Mouse (Mus musculus) heart, postnatal 10 days (tissue): Measurements from ENCODE around the gene Tpi1. TPM values are rescaled to one million over a fixed set of nuclear protein-coding genes. Genes with fewer than 3 reads are reported as not detected.
A peak's percentile ranks its signal among the peaks of the same experiment; 100 is the strongest.

Experiments
- DNase-seq, 2 experiments: peaks; one replicate each; pipeline ENCODE4 v3.0.0; 2021
- intact Hi-C: fragments of 180-260 bp; cut with DNase I; formaldehyde crosslinking; loops from one replicate; pipeline ENCODE4 v1.15.1; 2025
- total RNA-seq, 2 experiments: library from RNA; stranded (reverse); gene quantifications; 2 replicates each; pipeline ENCODE4 v1.2.3; 2021

The Tpi1 gene
- total RNA-seq, 2 experiments from 2014 or later: 870 to 877 TPM

DNA sequence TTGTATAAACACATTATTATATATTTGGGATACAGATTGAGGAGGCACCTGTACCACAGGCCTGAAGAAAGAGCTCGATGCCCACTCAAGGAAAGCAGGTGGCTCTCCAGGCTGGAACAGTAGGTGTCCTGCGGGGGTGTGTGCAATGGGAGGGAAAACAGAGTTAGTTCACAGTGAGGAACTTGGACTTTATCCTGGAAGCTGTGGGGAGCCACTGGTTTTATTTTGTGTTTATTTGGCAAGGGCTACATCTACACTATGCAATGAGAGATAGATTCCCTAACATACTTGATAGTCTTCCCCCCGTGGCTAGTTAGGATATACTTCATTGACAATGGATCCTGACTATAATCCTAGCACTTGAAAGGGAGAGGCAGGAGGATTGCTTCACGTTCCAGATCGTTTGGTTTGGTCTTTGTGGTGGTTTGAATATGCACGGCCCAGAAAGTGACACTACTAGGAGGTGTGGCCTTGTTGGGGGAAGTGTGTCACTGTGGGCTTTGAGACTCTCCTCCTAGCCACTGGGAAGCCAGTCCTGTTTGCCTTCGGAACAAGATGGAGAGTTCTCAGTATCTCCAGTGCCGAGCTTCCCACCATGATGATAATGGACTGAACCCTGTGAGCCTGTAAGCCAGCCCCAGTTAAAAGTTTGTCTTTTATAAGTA, 27.2 kb downstream of the Tpi1 start:
- no peak for DNase-seq
- intact Hi-C loops: no loop called here

DNA sequence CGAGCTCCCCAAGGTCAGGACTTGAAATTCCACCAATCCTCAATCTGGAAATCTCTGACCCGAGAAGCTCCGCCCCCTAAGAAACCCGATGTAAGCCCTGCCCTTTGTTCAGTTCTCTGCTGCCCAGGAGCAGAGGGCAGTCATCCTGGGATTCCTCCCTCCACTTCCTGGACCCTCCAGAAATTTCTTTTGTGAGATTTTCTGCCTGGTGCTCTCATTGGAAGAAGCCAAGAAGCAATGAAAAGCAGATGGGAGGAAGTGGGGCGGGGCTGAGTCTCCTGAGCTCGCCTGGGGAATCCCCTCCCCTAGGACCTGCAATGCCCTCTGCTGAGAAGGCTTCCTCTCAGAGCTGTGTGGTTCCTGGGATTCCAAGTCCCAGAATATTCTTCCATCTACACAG, 31.7 kb downstream of the Tpi1 start:
- intact Hi-C loops: no loop called here
- peak; percentile 34 to 56 for DNase-seq

DNA sequence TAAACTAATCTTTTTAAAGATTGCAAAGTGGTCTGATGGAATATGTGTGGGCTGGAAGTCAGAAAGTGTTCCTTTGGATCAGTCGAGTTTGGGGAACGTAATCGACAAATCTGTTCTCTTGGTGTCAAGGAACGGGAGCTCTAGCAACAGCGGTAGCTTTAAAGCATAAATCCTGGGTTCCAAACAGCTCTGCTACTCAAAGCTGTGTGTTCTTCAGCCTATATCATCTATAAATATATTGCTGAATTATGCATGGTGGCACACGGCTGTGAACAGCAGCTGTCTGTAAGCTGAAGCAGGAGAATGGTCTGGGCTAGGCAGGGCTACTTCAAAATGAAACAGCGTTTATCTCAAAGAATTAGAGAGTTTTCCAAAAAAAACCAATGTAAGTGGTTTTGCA, 33.2 kb downstream of the Tpi1 start:
- intact Hi-C loops: no loop called here
- DNase-seq: no peak

DNA sequence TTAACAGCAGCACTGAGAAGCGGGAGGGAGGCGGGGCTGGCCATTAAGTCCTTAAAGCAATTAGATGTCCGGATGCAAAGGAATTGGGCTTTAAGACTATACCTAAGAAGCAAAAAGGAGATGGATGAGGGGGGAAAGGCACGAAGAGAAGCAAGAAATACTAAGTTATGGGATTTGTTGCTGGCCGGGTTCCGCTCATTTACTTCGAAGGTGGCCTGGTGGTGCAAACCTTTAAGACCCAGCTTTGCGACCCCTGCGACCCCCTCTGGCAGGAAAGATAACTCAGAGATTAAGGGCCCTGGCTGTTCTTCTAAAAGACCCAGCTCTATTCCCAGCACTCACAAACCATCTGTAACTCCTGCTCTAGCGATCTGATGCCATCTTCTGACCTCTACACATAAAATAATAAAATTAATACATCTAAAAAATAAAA, 34.1 kb downstream of the Tpi1 start:
- DNase-seq: no peak
- intact Hi-C loops: no loop called here

DNA sequence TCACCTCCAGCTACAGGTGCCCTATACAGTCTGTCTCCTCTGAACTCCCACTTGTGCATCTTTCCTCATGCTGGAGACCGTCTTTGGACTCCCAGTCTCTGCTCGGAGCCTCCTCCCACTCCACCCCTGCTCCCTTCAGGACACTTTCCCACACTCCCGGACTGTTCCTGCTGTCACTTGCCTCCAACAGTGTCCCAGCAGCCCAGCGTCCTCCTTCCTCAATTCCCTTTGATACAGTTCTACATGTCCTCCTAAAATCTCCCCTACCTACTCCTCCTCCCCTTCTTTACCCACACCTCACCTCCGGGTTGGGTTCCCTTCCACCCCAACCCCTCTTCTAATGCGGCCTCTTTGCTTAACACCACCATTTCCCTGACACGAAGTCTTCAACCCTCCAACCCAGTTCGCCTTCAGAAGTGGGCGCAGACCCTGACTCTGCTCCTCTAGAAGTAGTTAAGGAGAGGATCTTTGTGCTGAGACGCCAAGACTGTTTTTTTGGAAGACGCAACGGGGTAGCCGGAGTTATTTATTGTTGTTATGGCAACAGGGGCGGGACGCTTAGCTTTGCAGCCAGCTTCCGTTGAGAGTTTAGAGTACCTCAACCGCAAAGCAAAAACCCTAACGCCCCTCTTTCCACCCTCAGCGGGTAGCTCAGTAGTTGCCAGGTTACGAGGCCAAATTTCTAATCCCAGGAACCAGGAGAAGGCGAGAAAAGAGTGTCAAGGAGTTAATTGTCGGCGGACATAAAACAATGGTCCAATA, 34.7 kb downstream of the Tpi1 start, which contains the start of gene Lrrc23:
Gene Lrrc23 (minus strand): TSS at position 506 of the 762 bp plus-strand sequence.
- intact Hi-C loops: no loop called here
- peak; percentile 59 to 68 for DNase-seq

DNA sequence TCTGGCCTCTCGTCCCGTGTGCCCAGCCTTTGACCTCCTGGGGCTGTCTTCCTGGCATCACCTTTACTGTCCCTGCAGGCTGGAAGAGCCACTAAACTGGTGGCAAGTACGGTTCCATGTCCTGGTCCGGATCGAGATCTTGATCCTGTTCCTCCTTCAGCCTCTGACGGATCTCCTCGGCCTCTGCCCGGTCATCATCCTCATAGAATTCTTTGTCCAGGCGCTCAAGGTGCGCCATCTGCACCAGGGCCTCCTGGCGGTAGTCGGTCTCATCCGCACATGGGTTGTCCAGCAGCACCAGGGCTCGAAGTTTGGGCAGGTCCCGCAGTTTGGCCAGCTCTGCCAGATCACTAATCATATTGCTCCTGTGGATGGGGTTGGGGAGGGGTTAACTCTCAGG, 43.6 kb downstream of the Tpi1 start:
- DNase-seq: no peak
- intact Hi-C loops: no loop called here

DNA sequence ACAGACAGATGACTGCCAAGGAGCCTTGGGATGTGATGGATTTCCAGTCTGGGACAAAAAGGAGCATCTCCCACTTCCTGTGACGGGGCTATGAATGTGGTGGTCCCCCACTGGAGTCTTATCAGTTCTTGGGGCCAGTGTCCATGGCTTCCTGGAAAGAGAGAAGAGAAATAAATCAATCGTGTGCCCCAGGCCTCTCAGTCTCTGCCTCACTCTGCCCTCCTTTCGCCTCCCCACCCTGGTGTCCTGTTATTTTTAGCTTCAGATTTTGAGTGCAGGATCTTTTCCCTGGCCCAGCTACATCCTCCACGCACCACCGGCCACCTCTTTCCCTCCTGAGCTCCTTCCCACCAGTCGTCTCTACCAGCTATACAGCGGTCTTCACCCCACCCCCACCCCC, 44.1 kb downstream of the Tpi1 start:
- intact Hi-C loops: no loop called here
- no peak for DNase-seq

DNA sequence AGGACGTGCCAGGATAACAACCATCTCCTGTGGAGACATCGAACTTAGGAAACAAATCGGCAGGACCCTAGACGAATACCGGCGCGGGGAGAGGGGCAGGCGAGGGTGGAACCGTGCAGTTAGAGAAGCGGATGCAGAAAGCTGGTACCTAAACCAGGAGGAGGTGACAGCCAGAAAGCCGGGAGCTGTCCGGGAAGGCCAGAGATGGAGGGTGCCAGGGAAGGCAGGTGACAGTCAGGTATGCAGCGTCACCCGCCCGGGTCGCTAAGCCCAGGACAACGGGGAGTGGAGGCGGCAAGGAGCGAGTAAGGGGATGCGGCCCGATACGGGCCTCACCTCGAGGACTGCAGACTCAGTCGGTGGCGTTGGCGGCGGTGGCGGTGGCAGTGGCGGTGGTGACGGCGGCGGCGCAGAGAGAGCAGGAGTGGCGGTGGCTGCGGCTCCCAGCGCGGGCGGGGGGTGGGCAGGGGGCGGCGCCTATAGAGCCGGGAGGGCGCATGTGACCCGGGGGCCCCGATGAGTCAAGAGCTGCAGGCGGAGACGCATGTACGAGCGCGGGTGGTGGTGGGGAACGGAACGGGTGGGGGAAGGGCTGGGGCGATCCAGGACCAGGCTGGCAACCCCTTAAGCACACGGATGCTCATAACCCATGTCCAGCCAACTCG, 44.9 kb downstream of the Tpi1 start, which contains the start of gene Eno2:
Gene Eno2 (minus strand): TSS at position 573 of the 665 bp plus-strand sequence.
- peak; percentile 36 to 38 for DNase-seq
- intact Hi-C loops: no loop called here

DNA sequence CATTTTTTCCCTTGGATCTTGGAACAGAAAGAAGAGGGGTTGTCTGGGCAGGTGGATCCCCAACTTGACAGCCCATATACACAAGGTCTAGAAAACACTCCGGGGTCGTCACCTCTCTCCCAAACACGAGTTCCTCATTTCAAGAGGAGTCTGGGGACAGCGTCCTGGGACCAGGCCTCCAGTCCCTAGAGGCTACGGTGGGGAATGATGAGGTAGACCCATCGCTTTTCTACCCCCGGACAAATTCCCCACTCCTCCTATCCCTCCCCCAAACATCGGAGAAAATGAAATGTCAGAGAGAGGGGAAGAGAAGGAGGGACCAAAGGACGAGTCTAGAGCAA, 45.4 kb downstream of the Tpi1 start:
- no peak for DNase-seq
- intact Hi-C loops: no loop called here

DNA sequence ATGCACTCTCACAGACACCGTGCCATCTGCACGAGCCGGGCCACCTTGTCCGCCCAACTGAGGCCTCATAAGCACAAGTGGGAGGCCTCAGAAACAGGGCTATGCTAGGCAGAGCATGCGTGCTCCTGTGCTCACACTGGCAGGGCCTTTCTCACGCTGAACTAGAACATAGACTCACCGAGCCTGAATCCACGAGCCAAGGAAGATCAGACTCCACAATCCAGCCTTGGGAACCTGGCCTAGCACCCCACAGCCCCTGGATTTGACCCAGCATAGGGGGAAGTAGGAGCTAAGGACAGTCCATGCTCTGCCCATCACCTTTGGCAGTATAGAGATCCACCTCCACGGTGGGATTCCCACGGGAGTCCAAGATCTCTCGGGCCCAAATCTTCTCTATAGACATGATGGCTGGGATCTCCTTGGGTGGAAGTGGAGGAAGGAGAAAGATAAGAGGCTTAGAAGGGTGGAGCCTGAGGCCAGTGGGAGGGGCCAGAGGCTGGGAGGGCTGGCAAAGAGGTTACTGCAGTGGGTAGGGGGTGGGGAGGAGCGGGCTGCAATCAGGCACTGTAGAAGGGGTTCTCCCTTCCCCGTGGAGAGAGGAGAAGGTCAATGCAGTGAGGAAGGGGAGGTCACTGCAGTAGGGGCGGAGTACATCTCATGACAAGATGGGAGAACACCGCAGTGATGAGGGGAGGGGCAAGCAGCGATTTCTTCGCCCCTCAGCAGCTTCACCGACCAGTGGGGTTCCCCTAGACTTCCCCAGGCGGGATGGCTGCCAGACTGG, 46.0 kb downstream of the Tpi1 start:
- DNase-seq: no peak

DNA sequence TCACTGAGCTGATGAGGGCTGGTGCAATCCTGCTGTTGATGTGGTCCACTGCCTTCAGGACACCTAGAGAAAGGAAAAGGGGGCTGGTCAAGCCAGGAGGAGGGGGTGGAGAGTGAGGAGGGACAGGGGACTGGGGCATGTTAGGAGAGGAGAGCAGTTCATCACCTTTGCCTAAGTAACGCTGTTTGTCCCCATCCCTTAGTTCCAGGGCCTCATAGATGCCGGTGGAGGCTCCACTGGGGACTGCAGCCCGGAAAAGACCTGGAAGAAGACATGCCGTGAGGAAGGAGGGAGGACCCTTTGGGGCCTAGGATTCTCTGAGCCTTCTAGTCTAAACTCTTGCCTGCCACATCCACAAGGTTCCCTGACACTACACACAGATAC, 46.6 kb downstream of the Tpi1 start:
- intact Hi-C loops: no loop called here
- DNase-seq: no peak

More for the DNA sequence above, 46.0 kb downstream of the Tpi1 start:
- intact Hi-C loops: no loop called here

DNA sequence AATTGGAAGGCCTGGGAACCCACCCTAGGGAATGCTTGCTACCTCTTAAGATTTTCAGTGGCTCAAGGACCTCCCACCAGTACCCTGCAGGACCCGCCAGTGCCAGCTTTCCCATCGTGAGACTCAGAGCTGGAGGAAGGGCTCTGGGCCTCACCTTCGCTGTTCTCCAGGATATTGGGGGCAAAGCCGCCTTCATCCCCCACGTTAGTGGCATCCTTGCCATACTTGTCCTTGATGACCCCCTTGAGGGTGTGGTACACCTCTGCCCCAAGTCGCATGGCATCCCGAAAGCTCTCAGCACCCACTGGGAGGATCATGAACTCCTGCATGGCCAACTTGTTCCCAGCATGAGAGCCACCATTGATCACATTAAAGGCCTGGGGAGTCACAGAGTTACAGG, 48.1 kb downstream of the Tpi1 start:
- no peak for DNase-seq
- intact Hi-C loops: no loop called here

Other genes starting within 250 kb of the Tpi1 start
- gene C1rb, start 244.0 kb downstream of the Tpi1 start, total RNA-seq: under 1 TPM; 0.74 to 0.79 TPM
- gene C1s2, start 178.2 kb downstream of the Tpi1 start, total RNA-seq: under 1 TPM; 0.26 to 0.45 TPM
- gene Lpcat3, start 151.3 kb downstream of the Tpi1 start, total RNA-seq: 10 to 100 TPM; 56.5 to 68.8 TPM
- 10 to 100 TPM; 64.2 to 66.4 TPM for gene Emg1, start 102.1 kb downstream of the Tpi1 start, total RNA-seq
- gene Phb2, start 102.0 kb downstream of the Tpi1 start, total RNA-seq: 100 to 1,000 TPM; 394 to 399 TPM
- 1 to 10 TPM; 5.0 to 6.0 TPM for gene Ptpn6, start 75.6 kb downstream of the Tpi1 start, total RNA-seq
- 100 to 1,000 TPM; 322 to 335 TPM for gene Grcc10, start 72.9 kb downstream of the Tpi1 start, total RNA-seq
- under 1 TPM in 1 of 2 experiments, not detected in 1; 0.98 TPM for gene Gm45234, start 58.3 kb downstream of the Tpi1 start, total RNA-seq
- 10 to 100 TPM; 59.4 to 59.7 TPM for gene Atn1, start 57.8 kb downstream of the Tpi1 start, total RNA-seq
- gene Eno2, start 44.6 kb downstream of the Tpi1 start, total RNA-seq: 1 to 10 TPM; 3.4 to 3.7 TPM
- gene Lrrc23, start 34.6 kb downstream of the Tpi1 start, total RNA-seq: not detected
- 1 to 10 TPM; 3.1 TPM for gene Spsb2, start 5.6 kb downstream of the Tpi1 start, total RNA-seq
- gene Usp5, start 15.2 kb upstream of the Tpi1 start, total RNA-seq: 10 to 100 TPM; 87.5 to 87.9 TPM
- gene Cdca3, start 15.3 kb upstream of the Tpi1 start, total RNA-seq: 10 to 100 TPM; 19.1 to 23.2 TPM
- gene Gnb3, start 26.0 kb upstream of the Tpi1 start, total RNA-seq: 1 to 10 TPM; 3.9 to 4.4 TPM
- gene P3h3, start 43.5 kb upstream of the Tpi1 start, total RNA-seq: 10 to 100 TPM; 27.1 to 27.3 TPM
- 1 to 10 TPM; 3.0 to 4.9 TPM for gene Gpr162, start 49.7 kb upstream of the Tpi1 start, total RNA-seq
- 1 to 10 TPM; 1.2 to 2.1 TPM for gene Cd4, start 73.9 kb upstream of the Tpi1 start, total RNA-seq
- under 1 TPM; 0.72 to 0.84 TPM for gene Lag3, start 97.4 kb upstream of the Tpi1 start, total RNA-seq
- 100 to 1,000 TPM; 516 to 532 TPM for gene Ptms, start 105.8 kb upstream of the Tpi1 start, total RNA-seq
- 100 to 1,000 TPM; 231 to 236 TPM for gene Mlf2, start 117.1 kb upstream of the Tpi1 start, total RNA-seq
- 100 to 1,000 TPM; 102 to 108 TPM for gene Cops7a, start 151.2 kb upstream of the Tpi1 start, total RNA-seq
- gene Pianp, start 182.4 kb upstream of the Tpi1 start, total RNA-seq: 1 to 10 TPM; 1.7 to 2.0 TPM
- gene Zfp384, start 194.8 kb upstream of the Tpi1 start, total RNA-seq: 10 to 100 TPM; 27.7 to 29.3 TPM
- 10 to 100 TPM; 41.8 to 47.3 TPM for gene Ing4, start 225.5 kb upstream of the Tpi1 start, total RNA-seq
- 1 to 10 TPM; 2.1 to 2.8 TPM for gene Acrbp, start 235.4 kb upstream of the Tpi1 start, total RNA-seq